Mouse (Mus musculus): ENCODE measurements at regions not wholly inside any gene's neighbourhood (a gene's known extent, or its start where the extent isn't known, plus 50 kb on each side); places are given as distances from the start of the nearest gene placed in this dataset.

DNA sequence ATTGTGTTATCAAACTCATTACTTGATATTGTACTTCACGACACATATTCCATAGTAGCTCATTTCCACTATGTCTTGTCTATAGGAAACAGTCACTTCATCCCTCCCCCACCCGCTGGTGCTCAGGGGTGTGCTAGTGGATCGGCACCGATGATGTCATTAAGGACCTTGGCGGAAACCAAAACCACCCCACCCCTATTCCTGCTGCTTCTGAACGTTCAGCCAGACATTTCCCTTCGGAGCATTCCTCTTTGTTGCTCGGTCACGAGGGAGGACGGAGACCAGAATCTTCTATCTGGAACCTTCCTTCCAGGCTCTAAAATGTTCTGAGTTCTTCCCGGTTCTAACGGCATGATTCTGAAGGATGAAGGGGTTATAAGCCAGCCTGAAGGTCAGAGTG is 132.3 kb upstream of the Gas1 start:
- TF ChIP-seq CTCF (conservative IDR thresholded peaks at IDR 0.05; ENCODE audit: insufficient read depth, insufficient read length, low read depth, low read length) (no peak), POLR2A (IDR thresholded peaks at IDR 0.05; ENCODE audit: low read depth, low read length) (no peak)

All from kidney, adult 2 months (tissue).